Mouse (Mus musculus) hindbrain, embryonic 14.5 days (tissue): Measurements from ENCODE around the gene Ahnak. TPM values are rescaled to one million over a fixed set of nuclear protein-coding genes. Genes with fewer than 3 reads are reported as not detected.
"Not testable (repeated sequence)": the region's sequence is repeated elsewhere in the genome, so short reads cannot be mapped to it uniquely, and the experiment has no call there.

Source experiments
- ATAC-seq: fragments of 200-750 bp; cut with Nextera tagmentation; 2 replicates; pipeline ENCODE4 v1.8.0; 2017; ENCODE audit warnings: moderate number of reproducible peaks, mild to moderate bottlenecking, moderate TSS enrichment, moderate library complexity; ENCODE audit not compliant: low FRiP score
- DNase-seq: peaks from one replicate; pipeline ENCODE4 v3.0.0-alpha.2; 2015; ENCODE audit warnings: low spot score
- H3K27ac ChIP-seq: fragments of 300-500 bp; sonication (generic); 2 replicates; pipeline ENCODE4 v1.5.1; 2014; ENCODE audit warnings: mild to moderate bottlenecking, moderate library complexity
- H3K27me3 ChIP-seq: fragments of 300-500 bp; sonication (generic); 2 replicates; pipeline ENCODE4 v1.6.1; 2014; ENCODE audit warnings: mild to moderate bottlenecking, low read length, mixed read lengths; ENCODE audit not compliant: control insufficient read depth, insufficient read depth
- H3K36me3 ChIP-seq: fragments of 300-500 bp; sonication (generic); replicated peaks from 2 replicates; pipeline ENCODE4 v1.6.1; 2014; ENCODE audit not compliant: control insufficient read depth, insufficient read depth
- H3K4me1 ChIP-seq: fragments of 300-500 bp; sonication (generic); replicated peaks from 2 replicates; pipeline ENCODE4 v1.6.1; 2014; ENCODE audit warnings: antibody characterized with exemption, low read length, mixed read lengths; ENCODE audit not compliant: control insufficient read depth, insufficient read depth
- H3K4me2 ChIP-seq: fragments of 300-500 bp; sonication (generic); replicated peaks from 2 replicates; pipeline ENCODE4 v1.6.1; 2014; ENCODE audit warnings: mild to moderate bottlenecking, moderate library complexity
- H3K4me3 ChIP-seq: fragments of 300-500 bp; sonication (generic); replicated peaks from 2 replicates; pipeline ENCODE4 v1.5.1; 2014; ENCODE audit warnings: mild to moderate bottlenecking, low read length
- H3K9ac ChIP-seq: fragments of 300-500 bp; sonication (generic); 2 replicates; pipeline ENCODE4 v1.6.1; 2014
- H3K9me3 ChIP-seq: fragments of 300-500 bp; sonication (generic); 2 replicates; pipeline ENCODE4 v1.6.1; 2016; ENCODE audit warnings: low read length; ENCODE audit not compliant: control insufficient read depth
- WGBS: fragments of 180-500 bp; shearing (Covaris S2); extraction: QIAGEN DNeasy Blood & Tissue Kit; methylation state at CpG from one replicate; pipeline ENCODE4 v1.1.7; 2014; 5-methylcytosine and 5-hydroxymethylcytosine counted together
- polyA plus RNA-seq: library from polyadenylated mRNA; unstranded; fragments of >200 nt; fragmentation: Nextera tagmentation; extraction: Ambion mirVana; gene quantifications from 2 replicates; pipeline ENCODE4 v1.2.1, GENCODE M21; 2014

Gene Ahnak
- polyA plus RNA-seq, 1 experiment from 2014 or later, result 4.9 TPM

GRCm38 (mm10) chr19:9122390-9122789, 133.3 kb downstream of the Ahnak start:
- H3K4me1 ChIP-seq, result no peaks in the 10 kb centered on the region
- ATAC-seq (no peak), DNase-seq (no peak)
- H3K27ac ChIP-seq, result no peak overlapping the region
- WGBS, result 94% methylated on average over 1 of the region's 1 CpGs
- H3K36me3 ChIP-seq, result no peaks in the 10 kb centered on the region; the same call in 1 of the 2 replicates
- H3K4me3 ChIP-seq, result no peak overlapping the region
- no peak overlapping the region for H3K4me2 ChIP-seq
- no peaks in the 10 kb centered on the region for H3K9me3 ChIP-seq
- H3K9ac ChIP-seq, result no peak overlapping the region
- H3K27me3 ChIP-seq, result no peaks in the 10 kb centered on the region

- H3K4me3 ChIP-seq, DNase-seq, H3K27ac ChIP-seq, H3K4me2 ChIP-seq, H3K36me3 ChIP-seq, H3K27me3 ChIP-seq, ATAC-seq, H3K9ac ChIP-seq, H3K9me3 ChIP-seq, H3K4me1 ChIP-seq: not testable (repeated sequence)
- 97% methylated on average over 2 of the region's 2 CpGs for WGBS
Observed at GRCm38 (mm10) chr19:9123986-9124385, 134.9 kb downstream of the Ahnak start.

Other genes starting within 250 kb of the Ahnak start
- gene 1700092M07Rik, start 248.6 kb upstream of the Ahnak start, polyA plus RNA-seq, result 0.84 and 0.90 TPM in 2 replicates
- gene Stx5a, start 247.9 kb upstream of the Ahnak start, polyA plus RNA-seq, result 102 and 103 TPM in 2 replicates
- gene Nxf1, start 232.2 kb upstream of the Ahnak start, polyA plus RNA-seq, result 120 and 125 TPM in 2 replicates
- 209 and 273 TPM in 2 replicates for gene Tmem223, start 218.3 kb upstream of the Ahnak start, polyA plus RNA-seq
- gene Tmem179b, start 214.8 kb upstream of the Ahnak start, polyA plus RNA-seq, result 29.3 and 37.5 TPM in 2 replicates
- gene Taf6l, start 202.9 kb upstream of the Ahnak start, polyA plus RNA-seq, result 18.7 TPM in 2 replicates
- 134 and 145 TPM in 2 replicates for gene Polr2g, start 190.7 kb upstream of the Ahnak start, polyA plus RNA-seq
- gene Zbtb3, start 186.7 kb upstream of the Ahnak start, polyA plus RNA-seq, result 6.8 and 7.1 TPM in 2 replicates
- 46.9 and 56.1 TPM in 2 replicates for gene Ttc9c, start 170.0 kb upstream of the Ahnak start, polyA plus RNA-seq
- 8.0 and 8.4 TPM in 2 replicates for gene Hnrnpul2, start 169.3 kb upstream of the Ahnak start, polyA plus RNA-seq
- gene AC129217.1, start 159.5 kb upstream of the Ahnak start, polyA plus RNA-seq, result not detected in 2 replicates
- 79.9 and 89.2 TPM in 2 replicates for gene Bscl2, start 151.8 kb upstream of the Ahnak start, polyA plus RNA-seq
- gene Gng3, start 150.1 kb upstream of the Ahnak start, polyA plus RNA-seq, result 508 and 520 TPM in 2 replicates
- gene Lrrn4cl, start 138.5 kb upstream of the Ahnak start, polyA plus RNA-seq, result 0.82 and 1.1 TPM in 2 replicates
- 129 and 131 TPM in 2 replicates for gene Ubxn1, start 117.8 kb upstream of the Ahnak start, polyA plus RNA-seq
- gene Uqcc3, start 108.4 kb upstream of the Ahnak start, polyA plus RNA-seq, result 49.1 and 60.6 TPM in 2 replicates
- gene Lbhd1, start 105.6 kb upstream of the Ahnak start, polyA plus RNA-seq, result 33.0 and 39.9 TPM in 2 replicates
- not detected in 2 replicates for gene Gm49403, start 105.4 kb upstream of the Ahnak start, polyA plus RNA-seq
- 42.7 and 49.2 TPM in 2 replicates for gene 1810009A15Rik, start 100.4 kb upstream of the Ahnak start, polyA plus RNA-seq
- gene Gm49416, start 100.4 kb upstream of the Ahnak start, polyA plus RNA-seq, result 2.5 TPM in 1 of 2 replicates, not detected in the other
- 26.4 and 28.5 TPM in 2 replicates for gene Ints5, start 96.3 kb upstream of the Ahnak start, polyA plus RNA-seq
- 76.8 and 84.1 TPM in 2 replicates for gene Ganab, start 91.2 kb upstream of the Ahnak start, polyA plus RNA-seq
- gene B3gat3, start 68.9 kb upstream of the Ahnak start, polyA plus RNA-seq, result 81.6 and 83.9 TPM in 2 replicates
- gene Rom1, start 59.9 kb upstream of the Ahnak start, polyA plus RNA-seq, result 1.4 and 1.6 TPM in 2 replicates
- 5.8 and 6.1 TPM in 2 replicates for gene Eml3, start 59.7 kb upstream of the Ahnak start, polyA plus RNA-seq
- gene Mta2, start 47.4 kb upstream of the Ahnak start, polyA plus RNA-seq, result 29.3 and 30.3 TPM in 2 replicates
- gene Tut1, start 35.4 kb upstream of the Ahnak start, polyA plus RNA-seq, result 20.0 and 23.0 TPM in 2 replicates
- 308 and 316 TPM in 2 replicates for gene Eef1g, start 22.2 kb upstream of the Ahnak start, polyA plus RNA-seq
- gene Scgb1a1, start 98.7 kb downstream of the Ahnak start, polyA plus RNA-seq, result not detected in 2 replicates
- gene Asrgl1, start 146.4 kb downstream of the Ahnak start, polyA plus RNA-seq, result 27.0 and 32.2 TPM in 2 replicates